Mouse (Mus musculus): Measurements from ENCODE around the gene Cd37. TPM values are rescaled to one million over a fixed set of nuclear protein-coding genes. Genes with fewer than 3 reads are reported as not detected.
"Not testable (repeated sequence)": the region's sequence is repeated elsewhere in the genome, so short reads cannot be mapped to it uniquely, and the experiment has no call there.

Gene Cd37
- total RNA-seq (2021), result 1 to 10 TPM; 3.7 to 5.5 TPM
- long read RNA-seq, experiment 1, partial matches to known transcripts, result 1 of 4 reads
- long read RNA-seq, experiment 1, other reads (novel, unspliced or antisense), result 2 of 4 reads
- long read RNA-seq, experiment 2, partial matches to known transcripts, result 1 of 2 reads
- long read RNA-seq, experiment 2, other reads (novel, unspliced or antisense), result 1 of 2 reads

GRCm38 (mm10) chr7:45238723-45239496 lies at the start of gene Cd37:
Gene Cd37 (minus strand): TSS chr7:45239115.
- no peak for DNase-seq (ENCODE audit: low spot score in 2 of 2)
- no peak for TF ChIP-seq CTCF (conservative IDR thresholded peaks at IDR 0.05)
- Histone ChIP-seq H3K27ac (no peak within 1 kb of the TSS), H3K4me3 (no peak within 1 kb of the TSS; the same call in 1 of the 2 replicates)

- Histone ChIP-seq H3K4me3 (no peak overlapping the region), H3K27ac (no peak overlapping the region)
- DNase-seq (ENCODE audit: low spot score in 2 of 2), result no peak
- no peak for TF ChIP-seq CTCF (conservative IDR thresholded peaks at IDR 0.05)
Measured at GRCm38 (mm10) chr7:45286486-45286885, 47.6 kb upstream of the Cd37 start.

DNA sequence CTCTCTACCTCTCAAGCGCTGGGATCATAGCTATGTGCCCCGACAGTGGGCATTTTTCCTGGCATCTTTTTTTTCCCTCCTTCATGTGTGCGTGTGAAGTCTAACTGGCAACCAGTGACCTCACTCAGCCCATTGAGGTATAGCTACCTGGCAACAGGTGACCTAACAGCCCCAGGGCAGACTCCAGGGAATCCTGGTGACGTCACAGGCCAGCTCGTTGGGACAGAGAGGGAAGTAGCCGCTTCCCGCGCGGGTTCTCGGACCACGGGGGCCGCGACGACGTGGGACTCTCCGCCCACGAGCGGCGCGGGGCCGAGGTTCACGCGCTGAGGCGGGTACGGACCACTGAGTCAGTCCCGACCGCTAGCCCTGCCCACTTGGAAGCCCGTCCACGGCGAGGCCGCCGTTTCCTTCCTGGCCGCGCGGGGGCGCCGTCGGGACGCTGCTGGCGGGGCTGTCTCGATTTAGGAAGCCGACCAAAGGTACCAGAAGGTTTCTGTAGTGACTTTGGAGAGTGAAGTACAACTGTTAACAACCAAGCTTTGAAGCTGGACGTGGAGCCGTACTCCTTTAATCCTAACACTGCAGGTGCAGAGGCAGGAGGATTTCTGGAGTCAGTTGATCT lies 38.3 kb upstream of the Cd37 start, which contains the start of gene Slc6a21:
Gene Slc6a21, plus strand, starts transcription at position 378 of the 625 bp plus-strand sequence.
- TF ChIP-seq CTCF (conservative IDR thresholded peaks at IDR 0.05), result peak; percentile 93
- DNase-seq (ENCODE audit: low spot score in 2 of 2), result peak; percentile 44 to 80
- H3K4me3 ChIP-seq, result peak within 1 kb of the TSS; percentile 56
- H3K27ac ChIP-seq, result no peak within 1 kb of the TSS

DNA sequence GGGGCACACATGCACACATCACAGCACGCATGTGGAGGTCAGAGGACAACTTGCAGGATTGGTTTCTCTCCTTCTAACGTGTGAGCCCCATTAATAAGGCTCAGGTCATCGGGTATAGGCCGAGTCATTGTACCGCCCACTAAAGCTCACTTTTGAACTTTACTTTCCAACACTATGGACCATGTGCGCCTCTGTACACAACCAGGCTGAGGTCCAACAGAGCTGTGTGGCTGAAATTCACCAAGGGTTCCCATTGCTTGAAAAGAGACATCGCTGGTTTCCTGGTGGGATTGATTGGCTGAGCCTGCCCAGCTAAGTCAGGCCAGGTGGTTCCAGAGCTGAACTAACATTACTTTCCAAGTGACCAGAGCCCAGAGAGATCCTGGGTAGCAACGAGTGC lies 34.8 kb upstream of the Cd37 start:
- no peak for DNase-seq (ENCODE audit: low spot score in 2 of 2)
- TF ChIP-seq CTCF (conservative IDR thresholded peaks at IDR 0.05), result no peak
- H3K27ac ChIP-seq, result no peak overlapping the region
- H3K4me3 ChIP-seq, result no peak overlapping the region

GRCm38 (mm10) chr7:45272786-45273412 lies 34.0 kb upstream of the Cd37 start:
- no peak overlapping the region for H3K27ac ChIP-seq
- no peak for TF ChIP-seq CTCF (conservative IDR thresholded peaks at IDR 0.05)
- H3K4me3 ChIP-seq, result no peak overlapping the region
- no peak for DNase-seq (ENCODE audit: low spot score in 2 of 2)

GRCm38 (mm10) chr7:45265518-45265917 lies 26.6 kb upstream of the Cd37 start:
- no peak for TF ChIP-seq CTCF (conservative IDR thresholded peaks at IDR 0.05)
- Histone ChIP-seq H3K27ac (no peak overlapping the region), H3K4me3 (no peak overlapping the region)
- no peak for DNase-seq (ENCODE audit: low spot score in 2 of 2)

- no peak overlapping the region for H3K4me3 ChIP-seq
- peak; percentile 27 for TF ChIP-seq CTCF (conservative IDR thresholded peaks at IDR 0.05)
- H3K27ac ChIP-seq, result no peak overlapping the region
- no peak for DNase-seq (ENCODE audit: low spot score in 2 of 2)
Measured at GRCm38 (mm10) chr7:45264348-45264747, 25.4 kb upstream of the Cd37 start.

DNA sequence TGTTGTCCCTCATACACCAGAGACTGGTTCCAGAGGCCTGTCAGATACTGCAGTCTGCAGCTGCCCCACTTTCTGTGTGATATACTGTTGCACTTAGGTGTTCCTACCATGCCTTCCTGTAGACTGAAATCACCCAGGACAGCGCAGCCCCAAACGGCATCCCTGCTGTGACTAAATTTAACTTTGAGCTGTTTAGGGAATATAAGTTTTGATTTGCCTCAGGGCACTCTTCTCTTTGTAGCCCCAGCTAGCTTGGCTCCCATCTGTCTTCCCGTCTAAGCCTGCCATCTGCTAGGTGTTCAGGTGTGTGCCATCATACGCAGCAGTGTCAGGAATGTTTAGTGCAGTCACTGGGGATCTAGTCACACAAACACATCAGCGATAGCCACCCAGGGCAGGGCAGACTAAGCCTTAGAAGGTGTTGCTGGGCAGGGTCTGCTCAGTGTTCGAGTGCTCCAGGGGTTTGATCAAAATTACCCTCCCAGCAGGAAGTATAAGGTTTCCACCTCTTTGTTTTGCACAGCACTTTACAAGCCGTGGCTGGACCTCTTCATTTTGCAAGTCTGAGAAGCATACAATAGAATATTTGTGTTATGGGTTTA lies 24.2 kb upstream of the Cd37 start:
- Histone ChIP-seq H3K4me3 (no peak overlapping the region), H3K27ac (no peak overlapping the region)
- no peak for DNase-seq (ENCODE audit: low spot score in 2 of 2)
- TF ChIP-seq CTCF (conservative IDR thresholded peaks at IDR 0.05), result no peak

GRCm38 (mm10) chr7:45262266-45262665 lies 23.4 kb upstream of the Cd37 start:
- DNase-seq (ENCODE audit: low spot score in 2 of 2), result no peak
- no peak for TF ChIP-seq CTCF (conservative IDR thresholded peaks at IDR 0.05)
- H3K27ac ChIP-seq, result no peak overlapping the region
- H3K4me3 ChIP-seq, result no peak overlapping the region

GRCm38 (mm10) chr7:45259281-45259680 lies 20.4 kb upstream of the Cd37 start:
- DNase-seq (ENCODE audit: low spot score in 2 of 2), result no peak
- Histone ChIP-seq H3K27ac (no peak overlapping the region), H3K4me3 (no peak overlapping the region)
- no peak for TF ChIP-seq CTCF (conservative IDR thresholded peaks at IDR 0.05)

DNA sequence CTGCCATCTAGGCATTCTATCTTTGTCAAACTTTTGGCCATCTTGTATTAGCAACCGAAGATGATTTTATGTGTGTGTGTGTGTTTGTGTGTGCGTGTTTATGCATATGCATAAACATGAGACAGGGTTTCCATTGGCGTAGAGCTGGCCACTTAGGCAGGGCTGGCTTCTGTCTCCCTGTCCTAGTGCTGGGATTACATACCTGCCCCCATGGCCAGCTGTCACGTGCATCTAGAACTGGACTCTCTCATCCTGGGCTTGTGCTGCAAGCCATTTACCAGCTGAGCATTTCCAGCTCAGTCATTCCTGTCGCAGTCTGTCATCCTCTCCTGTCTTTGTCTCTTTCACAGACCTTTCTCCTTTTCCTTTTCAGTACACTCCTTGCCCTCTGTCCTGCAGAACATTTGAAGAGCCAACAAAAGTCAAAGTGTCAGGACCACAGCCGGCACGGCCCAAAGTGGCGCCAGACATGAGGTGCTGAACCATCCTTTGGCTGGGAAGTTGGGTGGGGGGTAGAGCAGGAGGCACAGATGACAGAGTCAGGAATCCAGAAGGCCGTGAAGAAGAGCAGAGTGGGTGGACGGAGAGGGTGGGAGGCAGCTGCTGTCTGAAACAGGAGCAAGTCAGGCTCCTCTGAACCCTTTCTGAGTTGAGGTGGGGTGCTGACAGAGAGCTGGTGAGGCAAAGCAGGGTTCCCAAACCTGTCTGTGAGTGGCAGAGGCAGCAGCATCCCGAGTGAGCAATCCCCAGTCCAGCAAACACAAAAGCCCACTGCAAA lies 18.3 kb upstream of the Cd37 start:
- DNase-seq (ENCODE audit: low spot score in 2 of 2), result peak in 1 of 2 experiments; percentile 56
- TF ChIP-seq CTCF (conservative IDR thresholded peaks at IDR 0.05), result no peak

DNA sequence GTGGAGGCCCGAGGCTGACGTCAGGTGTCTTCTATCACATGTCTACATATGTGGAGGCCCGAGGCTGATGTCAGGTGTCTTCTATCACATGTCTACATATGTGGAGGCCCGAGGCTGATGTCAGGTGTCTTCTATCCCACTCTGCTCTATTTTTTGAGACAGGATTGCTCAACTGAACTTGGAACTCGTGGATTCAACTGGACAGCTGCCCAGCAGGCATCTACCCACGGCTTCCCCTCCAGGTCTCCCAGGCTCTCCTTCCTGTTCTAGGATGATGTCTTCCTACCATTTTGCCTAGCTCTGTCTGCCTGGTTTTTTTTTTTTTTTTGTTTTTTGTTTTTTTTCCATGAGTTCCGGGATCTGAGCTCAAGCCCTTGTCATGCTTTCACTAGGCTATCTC lies 16.9 kb upstream of the Cd37 start:
- H3K4me3 ChIP-seq; H3K27ac ChIP-seq; DNase-seq (ENCODE audit: low spot score in 2 of 2): not testable (repeated sequence)

More for the DNA sequence above, 18.3 kb upstream of the Cd37 start:
- Histone ChIP-seq H3K27ac (peak overlapping the region; percentile 79), H3K4me3 (no peak overlapping the region)
